Mouse (Mus musculus) MEL (cell line): ENCODE measurements around the gene Lyplal1.

Source experiments
- E2F4 ChIP-seq: IDR thresholded peaks from 2 replicates; pipeline ENCODE4 v1.6.1; 2011; ENCODE audit warnings: low read depth, low read length, improper control_type of control experiment, borderline replicate concordance
- MAZ ChIP-seq: IDR thresholded peaks from 2 replicates; pipeline ENCODE4 v1.6.1; 2012; ENCODE audit warnings: low read depth, mild to moderate bottlenecking, inconsistent platforms, low read length, improper control_type of control experiment
- POLR2A ChIP-seq, 2 experiments: IDR thresholded peaks; 2 replicates each; pipeline ENCODE4 v1.6.1; 2011 to 2012; ENCODE audit warnings: low read length in 2 of 2, mild to moderate bottlenecking in 2 of 2, control low read depth in 1 of 2, improper control_type of control experiment in 1 of 2, low read depth in 1 of 2, moderate library complexity in 1 of 2; ENCODE audit not compliant: control insufficient read depth in 1 of 2, insufficient read depth in 1 of 2, poor library complexity in 1 of 2

GRCm38 (mm10) chr1:186116701-186117488 lies at the start of gene Lyplal1:
- TF ChIP-seq POLR2A (IDR thresholded peaks at IDR 0.05; ENCODE audit: control insufficient read depth in 1 of 2, insufficient read depth in 1 of 2, low read depth in 1 of 2, low read length in 2 of 2, poor library complexity in 1 of 2): no peak
- TF ChIP-seq E2F4: no peak
- no peak for TF ChIP-seq MAZ
